Mouse (Mus musculus) right cerebral cortex, postnatal 25 days (tissue): Measurements from ENCODE around the gene Trim12a.
"Not testable (repeated sequence)": the region's sequence is repeated elsewhere in the genome, so short reads cannot be mapped to it uniquely, and the experiment has no call there.

Source experiments
- DNase-seq: peaks from one replicate; pipeline ENCODE4 v3.0.0; 2022

The Trim12a gene

DNA sequence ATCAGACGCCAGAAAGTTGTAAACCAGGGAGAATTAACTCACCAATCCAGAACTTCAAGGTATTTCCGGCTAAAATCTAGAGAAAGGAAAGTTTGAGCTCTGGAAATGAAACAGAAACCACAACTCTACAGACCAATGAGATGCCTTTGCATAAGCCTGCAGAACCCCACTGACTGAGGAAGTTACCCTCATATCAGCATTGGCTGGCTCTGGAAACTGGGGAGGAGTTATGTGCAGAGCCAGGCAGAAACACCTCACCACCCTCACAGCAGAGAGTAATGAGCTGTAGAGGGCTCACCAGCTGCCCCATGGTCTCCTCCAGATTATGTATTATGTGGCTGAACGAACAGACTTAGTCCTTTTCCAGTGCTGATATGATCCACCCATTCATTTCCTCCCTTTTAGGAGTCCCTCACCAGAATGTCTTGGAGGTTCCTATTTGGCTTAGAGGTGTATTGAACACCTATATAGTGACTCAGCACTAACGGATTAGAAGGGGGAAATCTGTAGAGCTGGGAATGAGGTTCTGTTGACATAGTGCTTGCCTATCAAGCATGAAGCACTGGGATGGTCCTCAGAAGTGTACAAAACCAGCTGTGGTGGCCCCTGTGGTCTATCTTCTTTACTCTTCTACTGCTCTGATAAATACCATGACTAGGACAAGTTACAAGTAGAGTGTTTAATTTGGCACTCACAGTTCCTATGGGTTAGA, at the start of gene Trim12a:
Gene Trim12a, minus strand, starts transcription at position 98 of the 712 bp plus-strand sequence.
- DNase-seq, result not testable (repeated sequence)

DNA sequence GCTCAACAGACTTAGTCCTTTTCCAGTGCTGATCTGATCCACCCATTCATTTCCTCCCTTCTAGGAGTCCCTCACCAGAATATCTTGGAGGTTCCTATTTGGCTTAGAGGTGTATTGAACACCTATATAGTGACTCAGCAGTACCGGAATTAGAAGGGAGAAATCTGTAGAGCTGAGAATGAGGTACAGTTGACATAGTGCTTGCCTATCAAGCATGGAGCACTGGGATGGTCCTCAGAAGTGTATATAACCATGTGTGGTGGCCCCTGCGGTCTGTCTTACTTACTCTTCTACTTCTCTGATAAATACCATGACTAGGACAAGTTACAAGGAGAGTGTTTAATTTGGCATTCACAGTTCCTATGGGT, 38.3 kb upstream of the Trim12a start:
- DNase-seq, result no peak

DNA sequence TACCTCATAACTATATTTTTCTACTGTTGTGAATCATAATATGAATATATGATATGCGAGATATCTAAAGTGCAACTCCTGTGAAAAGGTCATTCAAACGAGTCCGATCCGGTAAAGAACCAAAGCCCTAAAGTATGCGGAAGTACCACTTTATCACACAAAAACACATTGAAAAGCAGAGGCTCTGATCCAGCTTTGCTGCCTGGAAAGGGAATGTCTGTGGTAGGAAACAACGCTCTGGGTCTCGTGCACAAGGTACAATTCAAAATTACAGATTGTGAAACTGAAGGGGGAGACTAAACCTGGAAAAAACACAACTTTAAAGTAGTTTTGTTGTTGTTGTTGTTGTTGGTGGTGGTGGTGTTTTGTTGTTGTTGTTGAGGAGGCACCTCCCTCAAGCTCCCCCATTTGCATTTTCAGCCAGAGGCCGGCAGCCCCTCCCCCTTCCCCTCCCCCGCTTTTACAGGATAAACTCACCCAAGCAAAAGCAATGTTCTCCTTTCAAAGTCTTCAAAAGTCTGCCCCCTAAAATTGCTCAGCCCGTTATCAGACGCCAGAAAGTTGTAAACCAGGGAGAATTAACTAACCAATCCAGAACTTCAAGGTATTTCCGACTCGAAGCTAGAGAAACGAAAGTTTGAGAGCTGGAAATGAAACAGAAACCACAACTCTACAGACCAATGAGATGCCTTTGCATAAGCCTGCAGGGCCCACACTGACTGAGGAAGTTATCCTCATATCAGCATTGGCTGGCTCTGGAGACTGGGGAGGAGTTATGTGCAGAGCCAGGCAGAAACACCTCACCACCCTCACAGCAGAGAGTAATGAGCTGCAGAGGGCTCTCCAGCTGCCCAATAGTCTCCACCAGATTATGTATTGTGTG, 37.7 kb upstream of the Trim12a start, which contains the start of gene Trim12c:
Gene Trim12c, minus strand, starts transcription at position 646 of the 883 bp plus-strand sequence.
- DNase-seq, result no peak

DNA sequence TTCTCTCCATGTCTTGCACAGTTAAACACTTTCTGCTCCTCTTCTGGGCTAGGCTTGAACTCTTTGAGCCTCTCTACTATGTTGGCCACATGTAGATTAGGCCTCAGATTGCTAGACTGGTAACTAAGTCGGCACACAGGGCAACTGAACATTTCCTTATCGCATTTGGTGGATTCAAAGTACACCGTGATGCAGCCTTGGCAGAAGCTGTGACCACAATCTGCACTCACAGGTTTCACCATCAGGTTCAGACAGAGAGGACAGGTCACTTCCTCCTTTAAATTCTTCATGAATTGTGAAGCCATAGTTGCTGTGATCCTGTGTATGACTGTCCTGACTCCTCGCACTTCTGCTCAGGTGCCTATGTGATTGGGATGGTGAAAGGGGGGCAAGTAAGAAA, 32.8 kb upstream of the Trim12a start:
- not testable (repeated sequence) for DNase-seq

DNA sequence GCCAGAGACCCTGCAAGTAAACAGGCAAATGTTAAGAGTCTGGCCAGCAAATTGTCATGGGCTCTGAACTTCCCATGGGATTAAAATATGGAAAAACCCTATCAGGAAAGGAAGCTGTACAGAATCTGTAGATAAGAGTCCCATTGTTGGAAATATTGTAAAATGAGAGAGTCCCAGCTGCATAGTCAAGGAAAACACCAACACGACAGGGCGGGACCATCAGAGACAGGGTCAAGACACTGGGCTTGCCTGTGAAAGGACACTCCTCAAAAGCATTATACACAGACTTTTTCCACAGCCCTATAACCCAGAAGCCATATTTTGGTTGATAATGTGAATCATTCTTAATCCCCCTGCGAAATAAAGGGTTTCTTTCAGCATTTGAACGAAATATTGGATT, 25.5 kb upstream of the Trim12a start:
- not testable (repeated sequence) for DNase-seq

DNA sequence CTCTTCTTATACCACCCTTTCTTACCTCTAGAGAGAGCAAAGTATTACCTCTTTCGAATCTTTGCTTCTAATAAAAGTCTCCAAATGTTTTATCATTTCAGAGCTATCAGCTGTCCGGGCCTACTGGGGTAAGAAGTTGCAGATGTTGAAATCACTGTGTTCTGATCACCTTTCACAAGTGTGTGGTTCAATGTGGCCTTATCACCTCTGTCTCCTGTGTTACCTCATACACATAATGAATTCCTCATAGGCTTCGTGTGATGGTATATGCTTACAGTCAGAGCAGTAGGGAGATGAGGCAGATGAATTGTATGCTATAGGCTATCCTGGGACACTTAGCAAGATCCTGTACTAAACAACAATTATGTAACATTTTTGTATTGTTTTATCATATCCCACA, 20.3 kb upstream of the Trim12a start:
- not testable (repeated sequence) for DNase-seq

DNA sequence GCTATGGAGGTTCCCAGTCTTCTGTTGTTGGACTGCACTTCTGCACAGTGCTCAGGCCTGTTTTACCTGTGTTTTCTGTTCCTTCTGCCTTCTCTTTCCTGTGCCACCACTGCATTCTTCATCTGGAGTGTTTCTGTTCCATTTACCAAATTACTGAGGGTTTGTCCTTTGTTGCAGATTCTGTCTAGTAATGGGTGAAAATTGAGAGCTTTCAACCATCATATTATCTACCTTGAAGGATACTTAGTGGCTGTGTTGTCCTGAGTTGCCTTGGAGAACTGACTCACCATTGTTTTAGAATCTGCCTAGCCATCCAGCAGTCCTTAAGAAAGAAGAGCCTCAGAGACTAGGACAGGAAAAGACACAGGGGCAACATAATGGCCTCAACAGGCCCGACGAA, 13.9 kb upstream of the Trim12a start, which contains the start of gene Trim34b:
Gene Trim34b, plus strand, starts transcription at position 301 of the 400 bp plus-strand sequence.
- DNase-seq, result not testable (repeated sequence)

DNA sequence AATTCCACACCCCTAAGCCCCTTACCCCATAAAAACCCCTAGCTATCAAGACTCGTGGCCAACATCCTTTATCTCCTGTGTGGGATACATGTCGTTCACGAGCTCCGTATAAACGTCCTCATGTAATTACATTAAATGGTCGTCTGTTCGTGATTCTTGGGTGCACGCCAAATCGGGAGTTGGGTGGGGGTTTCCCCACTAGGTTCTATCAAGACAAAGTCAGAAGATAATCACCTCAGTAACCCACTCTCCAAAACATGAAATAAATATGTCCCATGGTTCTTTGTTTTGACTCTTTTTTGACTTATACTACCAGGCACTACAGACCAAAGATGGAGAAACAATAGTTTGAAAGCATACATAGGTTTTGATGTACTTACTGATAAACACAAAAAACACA, 6.8 kb upstream of the Trim12a start:
- no peak for DNase-seq

DNA sequence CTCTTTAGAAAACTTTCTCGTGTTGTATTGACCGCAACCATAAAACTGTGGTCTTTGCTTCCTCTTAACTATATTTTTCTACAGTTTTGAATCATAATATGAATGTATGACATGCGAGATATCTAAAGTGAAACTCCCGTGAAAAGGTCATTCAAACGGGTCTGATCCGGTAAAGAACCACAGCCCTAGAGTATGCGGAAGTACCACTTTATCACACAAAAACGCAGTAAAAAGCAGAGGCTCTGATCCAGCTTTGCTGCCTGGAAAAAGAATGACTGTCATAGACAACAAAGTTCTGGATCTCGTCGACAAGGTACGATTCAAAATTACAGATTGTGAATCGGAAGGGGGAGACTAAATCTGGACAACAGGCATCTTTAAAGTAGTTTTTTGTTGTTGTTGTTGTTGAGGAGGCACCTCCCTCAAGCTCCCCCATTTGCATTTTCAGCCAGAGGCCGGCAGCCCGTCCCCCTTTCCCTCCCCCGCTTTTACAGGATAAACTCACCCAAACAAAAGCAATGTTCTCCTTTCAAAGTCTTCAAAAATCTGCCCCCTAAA, 391 bp downstream of the Trim12a start:
- DNase-seq, result no peak

DNA sequence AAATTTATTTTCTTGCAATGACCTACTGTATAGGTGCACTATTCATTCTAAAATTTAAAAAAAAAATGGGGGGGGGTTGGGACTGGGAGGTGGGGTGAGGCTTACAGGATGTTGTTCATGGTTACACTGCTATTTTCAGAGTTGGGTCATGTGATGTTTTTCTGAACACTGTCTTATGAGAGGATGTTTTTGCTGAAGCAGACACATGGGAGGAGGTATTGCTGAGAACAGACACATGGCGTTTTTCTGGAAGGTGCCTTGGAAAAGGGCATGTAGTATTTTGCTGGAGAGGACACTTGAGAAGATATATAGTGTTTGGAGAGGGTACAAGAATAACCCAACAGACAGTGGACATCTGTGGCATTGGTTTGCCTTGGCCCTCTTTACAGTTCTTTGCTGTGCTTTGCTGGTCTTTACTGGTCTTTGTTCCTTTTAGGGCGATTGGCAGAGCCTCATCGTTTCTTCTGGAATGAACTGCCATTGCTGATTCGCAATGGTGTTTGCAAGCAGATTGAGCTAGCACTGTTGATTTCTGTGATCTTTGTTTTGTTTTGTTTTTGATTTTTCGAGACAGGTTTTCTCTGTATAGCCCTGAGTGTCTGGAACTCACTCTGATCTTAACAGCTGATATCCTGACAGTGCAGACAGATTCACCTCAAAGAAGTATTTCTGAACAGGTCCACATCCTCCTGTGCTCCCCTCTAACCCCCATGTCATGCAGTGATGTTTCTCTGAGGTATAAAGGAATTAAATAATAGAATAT, 23.4 kb downstream of the Trim12a start:
- DNase-seq, result no peak

DNA sequence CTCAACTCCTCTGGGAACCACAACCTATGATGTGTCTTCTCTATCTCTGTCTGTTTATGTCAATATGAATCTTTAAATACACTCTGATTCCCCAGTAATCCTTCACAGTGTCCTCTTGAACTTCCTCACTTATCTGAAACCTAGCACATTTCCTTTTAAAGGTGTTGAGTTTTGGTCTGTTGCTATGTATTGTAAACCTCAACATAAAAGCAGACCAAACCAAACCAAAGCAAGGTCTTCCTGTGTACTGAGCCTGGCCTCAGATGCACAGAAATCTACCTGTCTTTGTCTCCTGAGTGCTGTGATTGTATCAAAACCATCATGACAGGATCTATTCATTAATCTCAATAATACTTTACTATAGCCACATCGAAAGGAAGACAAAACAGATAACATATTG, 24.6 kb downstream of the Trim12a start:
- no peak for DNase-seq

DNA sequence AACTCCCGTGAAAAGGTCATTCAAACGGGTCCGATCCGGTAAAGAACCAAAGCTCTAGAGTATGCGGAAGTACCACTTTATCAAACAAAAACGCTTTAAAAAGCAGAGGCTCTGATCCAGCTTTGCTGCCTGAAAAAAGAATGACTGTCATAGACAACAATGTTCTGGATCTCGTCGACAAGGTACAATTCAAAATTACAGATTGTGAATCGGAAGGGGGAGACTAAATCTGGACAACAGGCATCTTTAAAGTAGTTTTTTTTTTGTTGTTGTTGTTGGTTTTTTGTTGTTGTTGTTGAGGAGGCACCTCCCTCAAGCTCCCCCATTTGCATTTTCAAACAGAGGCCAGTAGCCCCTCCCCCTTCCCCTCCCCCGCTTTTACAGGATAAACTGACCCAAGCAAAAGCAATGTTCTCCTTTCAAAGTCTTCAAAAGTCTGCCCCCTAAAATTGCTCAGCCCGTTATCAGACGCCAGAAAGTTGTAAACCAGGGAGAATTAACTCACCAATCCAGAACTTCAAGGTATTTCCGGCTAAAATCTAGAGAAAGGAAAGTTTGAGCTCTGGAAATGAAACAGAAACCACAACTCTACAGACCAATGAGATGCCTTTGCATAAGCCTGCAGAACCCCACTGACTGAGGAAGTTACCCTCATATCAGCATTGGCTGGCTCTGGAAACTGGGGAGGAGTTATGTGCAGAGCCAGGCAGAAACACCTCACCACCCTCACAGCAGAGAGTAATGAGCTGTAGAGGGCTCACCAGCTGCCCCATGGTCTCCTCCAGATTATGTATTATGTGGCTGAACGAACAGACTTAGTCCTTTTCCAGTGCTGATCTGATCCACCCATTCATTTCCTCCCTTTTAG, 27.5 kb downstream of the Trim12a start, which contains the start of gene Trim5:
Gene Trim5, minus strand, starts transcription at position 519 of the 868 bp plus-strand sequence.
- not testable (repeated sequence) for DNase-seq

DNA sequence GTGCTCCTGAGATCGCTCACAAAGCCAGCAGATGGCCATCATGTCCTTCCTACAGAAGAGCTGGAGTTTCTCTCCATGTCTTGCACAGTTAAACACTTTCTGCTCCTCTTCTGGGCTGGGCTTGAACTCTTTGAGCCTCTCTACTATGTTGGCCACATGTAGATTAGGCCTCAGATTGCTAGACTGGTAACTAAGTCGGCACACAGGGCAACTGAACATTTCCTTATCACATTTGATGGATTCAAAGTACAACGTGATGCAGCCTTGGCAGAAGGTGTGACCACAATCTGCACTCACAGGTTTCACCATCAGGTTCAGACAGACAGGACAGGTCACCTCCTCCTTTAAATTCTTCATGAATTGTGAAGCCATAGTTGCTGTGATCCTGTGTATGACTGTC, 35.9 kb downstream of the Trim12a start:
- not testable (repeated sequence) for DNase-seq

DNA sequence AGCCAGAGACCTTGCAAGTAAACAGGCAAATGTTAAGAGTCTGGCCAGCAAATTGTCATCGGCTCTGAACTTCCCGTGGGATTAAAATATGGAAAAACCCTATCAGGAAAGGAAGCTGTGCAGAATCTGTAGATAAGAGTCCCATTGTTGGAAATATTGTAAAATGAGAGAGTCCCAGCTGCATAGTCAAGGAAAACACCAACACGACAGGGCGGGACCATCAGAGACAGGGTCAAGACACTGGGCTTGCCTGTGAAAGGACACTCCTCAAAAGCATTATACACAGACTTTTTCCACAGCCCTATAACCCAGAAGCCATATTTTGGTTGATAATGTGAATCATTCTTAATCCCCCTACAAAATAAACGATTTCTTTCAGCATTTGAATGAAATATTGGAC, 49.9 kb downstream of the Trim12a start:
- not testable (repeated sequence) for DNase-seq

DNA sequence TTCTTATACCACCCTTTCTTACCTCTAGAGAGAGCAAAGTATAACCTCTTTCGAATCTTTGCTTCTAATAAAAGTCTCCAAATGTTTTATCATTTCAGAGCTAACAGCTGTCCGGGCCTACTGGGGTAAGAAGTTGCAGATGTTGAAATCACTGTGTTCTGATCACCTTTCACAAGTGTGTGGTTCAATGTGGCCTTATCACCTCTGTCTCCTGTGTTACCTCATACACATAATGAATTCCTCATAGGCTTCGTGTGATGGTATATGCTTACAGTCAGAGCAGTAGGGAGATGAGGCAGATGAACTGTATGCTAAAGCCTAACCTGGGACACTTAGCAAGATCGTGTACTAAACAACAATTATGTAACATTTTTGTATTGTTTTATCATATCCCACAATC, 54.9 kb downstream of the Trim12a start:
- not testable (repeated sequence) for DNase-seq
